Mouse (Mus musculus) C2C12 (cell line): ENCODE results near the gene Mapk8ip1. TPM values are rescaled to one million over a fixed set of nuclear protein-coding genes. Genes with fewer than 3 reads are reported as not detected.

Source experiments
- H3K27me3 ChIP-seq: one replicate; pipeline ENCODE4 v1.6.1; 2011; ENCODE audit not compliant: control insufficient read depth, insufficient read depth, insufficient read length
- H3K36me3 ChIP-seq: one replicate; pipeline ENCODE4 v1.6.1; 2011; ENCODE audit not compliant: control insufficient read depth, insufficient read depth
- H3K4me3 ChIP-seq: one replicate; pipeline ENCODE4 v1.5.1; 2011; ENCODE audit warnings: mild to moderate bottlenecking, control low read depth; ENCODE audit not compliant: poor library complexity, insufficient read depth, severe bottlenecking
- H3K79me2 ChIP-seq: one replicate; pipeline ENCODE4 v1.6.1; 2011; ENCODE audit not compliant: control insufficient read depth, insufficient read depth
- H3K79me3 ChIP-seq: one replicate; pipeline ENCODE4 v1.6.1; 2011; ENCODE audit warnings: low read depth, control low read depth
- H3ac ChIP-seq: one replicate; pipeline ENCODE3; 2011; ENCODE audit warnings: low read depth; ENCODE audit not compliant: control insufficient read depth, insufficient read length
- CEBPB ChIP-seq: IDR thresholded peaks from one replicate; pipeline ENCODE4 v1.6.1; 2011; ENCODE audit warnings: low read depth, mild to moderate bottlenecking, control low read depth, moderate library complexity
- CTCF ChIP-seq: IDR thresholded peaks from one replicate; pipeline ENCODE4 v1.5.1; 2011; ENCODE audit not compliant: control insufficient read depth, insufficient read depth, insufficient read length
- FOSL1 ChIP-seq: IDR thresholded peaks from one replicate; pipeline ENCODE4 v1.8.0; 2011; ENCODE audit warnings: mild to moderate bottlenecking, low read length; ENCODE audit not compliant: poor library complexity, insufficient read depth, severe bottlenecking
- MAX ChIP-seq: IDR thresholded peaks from one replicate; pipeline ENCODE4 v1.6.1; 2011; ENCODE audit warnings: mild to moderate bottlenecking, control low read depth
- MYOD1 ChIP-seq: IDR thresholded peaks from one replicate; pipeline ENCODE4 v1.6.1; 2011; ENCODE audit warnings: low read depth; ENCODE audit not compliant: control insufficient read depth, insufficient read length
- MYOG ChIP-seq: IDR thresholded peaks from one replicate; pipeline ENCODE4 v1.6.1; 2011; ENCODE audit not compliant: control insufficient read depth, insufficient read length; ENCODE audit errors: extremely low read depth
- USF1 ChIP-seq: IDR thresholded peaks from one replicate; pipeline ENCODE4 v1.6.1; 2011; ENCODE audit warnings: low read depth, mild to moderate bottlenecking, control low read depth, moderate library complexity
- polyA plus RNA-seq: library from polyadenylated mRNA; unstranded; fragments of >200 nt; fragmentation: generic; extraction: Trizol; gene quantifications from one replicate; pipeline ENCODE4 v1.2.1, GENCODE M21; 2012; ENCODE audit warnings: missing spikeins

The Mapk8ip1 gene
- polyA plus RNA-seq, 1 experiment = 18.8 TPM

DNA sequence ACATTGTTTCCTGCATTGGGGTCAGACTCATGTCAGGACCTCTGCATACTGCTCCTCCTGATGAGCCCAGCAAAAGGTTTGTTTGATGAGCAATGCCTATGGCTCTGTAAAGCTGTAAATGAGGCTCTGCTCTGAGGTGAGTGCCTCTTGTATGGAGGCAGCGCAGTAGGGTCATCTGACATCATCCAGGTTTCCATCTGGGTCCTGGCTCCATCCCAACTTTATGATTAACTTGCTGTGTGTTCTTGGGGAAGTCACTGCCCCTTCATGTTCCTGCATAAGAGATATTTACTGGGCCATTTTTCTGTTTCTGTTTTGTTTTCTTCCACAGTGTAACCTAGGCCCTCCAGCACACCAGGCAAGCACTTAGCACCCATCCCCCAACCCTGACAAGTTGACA is 3.6 kb downstream of the Mapk8ip1 start:
- Histone ChIP-seq H3K79me2 (no peaks in the 10 kb centered on the region), H3K4me3 (no peak overlapping the region), H3ac (no peak overlapping the region), H3K36me3 (no peaks in the 10 kb centered on the region), H3K79me3 (no peaks in the 10 kb centered on the region), H3K27me3 (peaks cover 55% of the 10 kb centered on the region)
- TF ChIP-seq MAX (no peak), MYOD1 (no peak), USF1 (no peak), FOSL1 (no peak), CEBPB (no peak), CTCF (no peak), MYOG (no peak)

DNA sequence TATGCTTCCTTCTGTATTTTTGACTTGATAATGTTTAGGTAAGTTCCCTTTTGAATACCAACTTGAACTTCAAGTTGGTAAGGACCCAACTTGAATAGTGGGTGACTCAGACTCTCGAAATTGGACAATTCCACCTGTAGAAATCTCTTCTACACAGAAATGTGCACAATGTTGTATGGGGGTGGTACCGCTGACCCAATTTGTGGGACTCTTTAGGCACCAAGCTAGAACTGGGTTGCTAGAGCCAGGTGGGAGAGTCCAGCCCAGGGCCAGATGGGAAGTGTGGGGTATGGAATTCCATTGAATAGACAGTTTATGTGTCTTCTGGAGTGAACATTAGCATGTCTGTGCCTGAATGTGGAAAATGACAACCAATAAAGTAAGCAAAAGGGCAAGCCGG is 5.5 kb downstream of the Mapk8ip1 start:
- Histone ChIP-seq H3ac (no peak overlapping the region), H3K36me3 (no peaks in the 10 kb centered on the region), H3K4me3 (no peak overlapping the region), H3K27me3 (peaks cover 51% of the 10 kb centered on the region), H3K79me3 (no peaks in the 10 kb centered on the region), H3K79me2 (no peaks in the 10 kb centered on the region)
- no peak for TF ChIP-seq MYOD1
- TF ChIP-seq MAX = no peak
- no peak for TF ChIP-seq FOSL1
- no peak for TF ChIP-seq USF1
- TF ChIP-seq CEBPB = no peak
- TF ChIP-seq CTCF = no peak
- TF ChIP-seq MYOG = no peak

DNA sequence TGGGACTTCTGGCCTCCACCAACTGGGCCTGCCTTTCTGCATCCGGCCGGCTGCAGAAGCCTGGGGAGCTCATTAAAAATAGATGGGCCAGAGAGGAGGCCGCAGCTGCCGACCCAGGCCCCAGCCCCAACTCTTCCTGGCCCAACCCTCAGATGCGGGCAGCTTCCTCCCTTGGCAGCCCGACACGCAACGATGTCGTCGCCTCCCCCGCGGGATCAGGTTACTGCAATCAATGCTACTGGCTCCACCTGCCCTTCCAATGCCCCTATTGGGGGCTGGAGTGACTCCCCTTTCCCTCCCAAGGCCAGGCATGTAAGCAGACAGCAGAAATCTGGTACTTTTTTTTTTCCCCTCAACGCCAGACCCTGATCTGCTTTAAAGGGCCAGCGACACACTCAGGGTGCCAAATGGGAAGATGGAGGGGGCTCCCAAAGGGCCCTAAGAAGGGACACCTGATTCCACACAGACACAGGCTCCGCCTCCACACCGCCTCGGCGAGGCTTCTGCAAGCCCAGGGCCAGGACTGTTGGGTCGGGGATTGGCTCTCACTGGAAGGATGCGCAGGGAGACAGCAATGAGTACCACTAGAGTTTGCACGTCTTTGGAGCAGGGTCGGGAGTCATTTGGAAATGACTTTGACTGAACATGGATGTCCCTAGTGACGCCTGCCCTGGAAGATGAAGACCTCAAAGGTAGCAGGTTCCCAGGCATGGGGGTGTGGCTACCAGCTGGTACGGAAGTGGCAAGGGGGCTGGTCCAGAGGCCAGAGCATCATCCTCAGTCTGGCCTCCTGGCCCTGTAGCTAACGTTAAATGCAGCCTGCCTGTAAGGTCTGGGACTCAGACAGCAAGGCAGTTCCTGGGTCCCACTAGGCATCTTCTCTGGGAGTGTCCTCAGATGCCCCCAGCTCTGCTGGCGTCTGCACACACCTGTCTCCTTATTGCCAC is 8.5 kb downstream of the Mapk8ip1 start:
- peaks cover 45% of the 10 kb centered on the region for H3K27me3 ChIP-seq
- H3ac ChIP-seq = no peak overlapping the region
- no peak overlapping the region for H3K4me3 ChIP-seq
- H3K79me3 ChIP-seq = no peaks in the 10 kb centered on the region
- no peaks in the 10 kb centered on the region for H3K79me2 ChIP-seq
- no peaks in the 10 kb centered on the region for H3K36me3 ChIP-seq
- no peak for TF ChIP-seq FOSL1
- no peak for TF ChIP-seq MYOD1
- TF ChIP-seq MYOG = no peak
- TF ChIP-seq CEBPB = no peak
- TF ChIP-seq USF1 = no peak
- TF ChIP-seq CTCF = no peak
- no peak for TF ChIP-seq MAX

GRCm38 (mm10) chr2:92391703-92392317 is 9.3 kb downstream of the Mapk8ip1 start:
- H3ac ChIP-seq = no peak overlapping the region
- peaks cover 37% of the 10 kb centered on the region for H3K27me3 ChIP-seq
- no peaks in the 10 kb centered on the region for H3K79me3 ChIP-seq
- no peak overlapping the region for H3K4me3 ChIP-seq
- no peaks in the 10 kb centered on the region for H3K79me2 ChIP-seq
- TF ChIP-seq MAX = no peak
- no peak for TF ChIP-seq USF1
- TF ChIP-seq CEBPB = no peak
- TF ChIP-seq MYOD1 = no peak
- no peak for TF ChIP-seq MYOG
- TF ChIP-seq CTCF = no peak
- TF ChIP-seq FOSL1 = no peak
- H3K36me3 ChIP-seq = no peaks in the 10 kb centered on the region

DNA sequence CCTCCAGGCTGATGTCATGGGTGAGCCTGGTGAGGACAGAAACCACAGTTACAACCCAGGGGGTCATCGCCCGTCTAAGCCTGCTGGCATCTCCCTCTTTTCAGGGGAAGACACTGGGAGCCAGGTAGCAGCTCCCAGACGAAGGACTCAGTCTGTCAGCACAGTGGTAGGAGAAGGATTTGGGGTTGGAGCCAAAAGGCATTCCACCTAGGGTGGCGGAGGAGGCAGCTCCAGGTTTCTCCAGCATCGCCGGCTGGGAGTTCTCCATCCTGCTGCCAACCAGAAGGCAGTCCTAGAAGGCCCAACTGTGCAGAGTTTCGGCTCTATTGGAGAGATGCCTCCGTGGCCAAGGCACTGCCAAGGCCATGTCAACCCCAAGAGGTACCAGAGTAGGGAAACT is 9.9 kb downstream of the Mapk8ip1 start:
- Histone ChIP-seq H3K79me2 (no peaks in the 10 kb centered on the region), H3K4me3 (no peak overlapping the region)
- TF ChIP-seq USF1 = no peak
- no peak for TF ChIP-seq CEBPB
- TF ChIP-seq CTCF = no peak
- no peak for TF ChIP-seq MYOD1
- TF ChIP-seq FOSL1 = no peak
- no peak for TF ChIP-seq MYOG
- no peak for TF ChIP-seq MAX

More for the DNA sequence above, 9.9 kb downstream of the Mapk8ip1 start:
- Histone ChIP-seq H3K27me3 (peaks cover 30% of the 10 kb centered on the region), H3K36me3 (no peaks in the 10 kb centered on the region), H3ac (no peak overlapping the region), H3K79me3 (no peaks in the 10 kb centered on the region)
